ENCODE assay signal across 13 mouse cellular contexts in genomic region chr2:45171520-45172173, GRCm38 (mm10). TPM values are rescaled to one million over a fixed set of nuclear protein-coding genes. Genes with fewer than 3 reads are reported as not detected.
DNase-seq lines count a peak whose midpoint lies in the region; ATAC-seq lines count a peak whose summit lies in the region.
"Had no signal": no experiment of that assay in that cellular context is flagged by ENCODE, and none has a peak within 500 bp of the region (broad histone marks: within the 10 kb centered on the region; RNA-seq: fewer than 3 reads in every experiment).

No protein-coding gene starts in this region.

- ATAC-seq in heart, embryonic 15.5 days (replicated peaks; ENCODE audit: insufficient number of reproducible peaks, insufficient read depth, low FRiP score, low read depth): peak; percentile 31
- ATAC-seq in liver, embryonic 13.5 days (ENCODE audit: low read depth): peak; percentile 94
- peak; percentile 85 for ATAC-seq in megakaryocyte progenitor cell, adult 5-6 weeks (replicated peaks; ENCODE audit: poor library complexity)
- no peak for ATAC-seq in monocyte, adult 5-6 weeks (replicated peaks; ENCODE audit: insufficient number of reproducible peaks, low FRiP score, low TSS enrichment, poor library complexity, severe bottlenecking)
- ATAC-seq: activated CD4-positive, CD25-positive, alpha-beta regulatory T cell, adult 4 months; CD4-positive, CD25-positive, alpha-beta regulatory T cell, adult 4 months had no signal

- H3K27ac ChIP-seq in heart, embryonic 15.5 days: no peak overlapping the region
- H3K27ac ChIP-seq in liver, embryonic 13.5 days: peak overlapping the region; percentile 71

- no peak overlapping the region for H3K9ac ChIP-seq in heart, embryonic 15.5 days
- no peak overlapping the region for H3K9ac ChIP-seq in liver, embryonic 13.5 days

- H3K4me2 ChIP-seq in heart, embryonic 15.5 days: peak overlapping the region; percentile 32
- H3K4me2 ChIP-seq in liver, embryonic 13.5 days: peak overlapping the region; percentile 59

- DNase-seq in heart, postnatal 10 days: no peak
- peak; percentile 7 for DNase-seq in brain, adult 2 months (ENCODE audit: low read depth, low spot score)
- DNase-seq in liver, embryonic 13.5 days: peak; percentile 68
- DNase-seq in testis, postnatal 10 days (ENCODE audit: low spot score): no peak
- no peak for DNase-seq in cerebellum, postnatal 36 days
- DNase-seq: cerebellum, adult 8-10 months; kidney, adult 11 months; right cerebral cortex, adult 18-20 months had no signal

- intact Hi-C loops in heart, postnatal 10 days (cut with DNase I): no loop called here

- no peaks in the 10 kb centered on the region for H3K9me3 ChIP-seq in heart, embryonic 15.5 days (replicated peaks)
- H3K9me3 ChIP-seq in liver, embryonic 13.5 days (replicated peaks): no peaks in the 10 kb centered on the region

- H3K4me1 ChIP-seq in heart, embryonic 15.5 days (replicated peaks): peaks cover 9% of the 10 kb centered on the region
- peaks cover 40% of the 10 kb centered on the region for H3K4me1 ChIP-seq in liver, embryonic 13.5 days (replicated peaks)

- H3K4me3 ChIP-seq in heart, embryonic 15.5 days: no peak overlapping the region
- H3K4me3 ChIP-seq in liver, embryonic 13.5 days (replicated peaks): peak overlapping the region; percentile 30; the same call in 1 of the 2 replicates

- H3K27me3 ChIP-seq in heart, embryonic 15.5 days: no peaks in the 10 kb centered on the region
- no peaks in the 10 kb centered on the region for H3K27me3 ChIP-seq in liver, embryonic 13.5 days

- 23% methylated on average over 12 of the region's 12 CpGs for WGBS in heart, embryonic 15.5 days
- 5% methylated on average over 12 of the region's 12 CpGs for WGBS in liver, embryonic 13.5 days (ENCODE audit: insufficient replicate concordance)

- H3K36me3 ChIP-seq in heart, embryonic 15.5 days: no peaks in the 10 kb centered on the region
- H3K36me3 ChIP-seq in liver, embryonic 13.5 days: no peaks in the 10 kb centered on the region

RNA-seq across cellular contexts. Expression of gene Zeb2, which starts 54.5 kb away (rescaled TPM):
- polyA plus RNA-seq in heart, embryonic 15.5 days (2015; fragmentation: Nextera tagmentation; extraction: Ambion mirVana): 21.4 and 28.7 TPM in 2 replicates
- 10 to 100 TPM; 62.7 to 77.7 TPM for total RNA-seq in heart, postnatal 10 days (2021)
- polyA plus RNA-seq in liver, embryonic 13.5 days (2015; fragmentation: Nextera tagmentation; extraction: Ambion mirVana): 10.1 and 14.1 TPM in 2 replicates
- total RNA-seq in megakaryocyte progenitor cell, adult 5-6 weeks (2015): 188 and 189 TPM in 2 replicates
- total RNA-seq in megakaryocyte progenitor cell, adult 5-6 weeks (2017): 138 and 151 TPM in 2 replicates
- 284 to 428 TPM (median 338 TPM) in 3 replicates for total RNA-seq in monocyte, adult 5-6 weeks (2017)

Comparison
In these comparisons a context has a peak if more than half of its experiments do, and no peak if none do; other contexts are left out.
1. DNase-seq: peak in brain, adult 2 months (single experiment) and liver, embryonic 13.5 days (single experiment); none in heart, postnatal 10 days (0 of 2), testis, postnatal 10 days (single experiment) and cerebellum, postnatal 36 days (0 of 2).